ENCODE assay signal across 11 mouse cellular contexts in genomic region chr8:8487706-8488105, GRCm38 (mm10).
DNase-seq lines count a peak whose midpoint lies in the region; ATAC-seq and TF ChIP-seq lines count a peak whose summit lies in the region.
"Had no signal": no experiment of that assay in that cellular context is flagged by ENCODE, and none has a peak within 500 bp of the region (broad histone marks: within the 10 kb centered on the region; RNA-seq: fewer than 3 reads in every experiment).

No protein-coding gene starts in this region.

- H3K4me1 ChIP-seq in lung, postnatal 0 days (ENCODE audit: insufficient read depth, low read depth, low read length) = no peaks in the 10 kb centered on the region; the same call in 1 of the 2 replicates
- no peaks in the 10 kb centered on the region for H3K4me1 ChIP-seq in lung, adult 2 months (ENCODE audit: control insufficient read depth, insufficient read depth, low read length)
- H3K4me1 ChIP-seq in neural tube, embryonic 11.5 days (ENCODE audit: control insufficient read depth, insufficient read depth, low read length) = peaks cover 31% of the 10 kb centered on the region

- H3K27ac ChIP-seq in lung, postnatal 0 days (ENCODE audit: low read length) = no peak overlapping the region
- no peak overlapping the region for H3K27ac ChIP-seq in neural tube, embryonic 11.5 days (ENCODE audit: low read depth, low read length)

- H3K4me2 ChIP-seq in lung, postnatal 0 days (replicated peaks; ENCODE audit: low read depth, low read length) = peak overlapping the region; percentile 17; the same call in 1 of the 2 replicates
- H3K4me2 ChIP-seq in neural tube, embryonic 11.5 days (ENCODE audit: low read depth) = no peak overlapping the region

- no peak overlapping the region for H3K4me3 ChIP-seq in lung, postnatal 0 days (ENCODE audit: low read depth, low read length)
- H3K4me3 ChIP-seq in lung, adult 2 months (replicated peaks; ENCODE audit: extremely low read depth, low read depth, low read length) = no peak overlapping the region
- H3K4me3 ChIP-seq in neural tube, embryonic 11.5 days (ENCODE audit: low read depth, low read length) = no peak overlapping the region

- peak; percentile 82 for ATAC-seq in lung, postnatal 0 days
- peak; percentile 55 for ATAC-seq in neural tube, embryonic 11.5 days (ENCODE audit: insufficient read depth, low FRiP score, low TSS enrichment)
- ATAC-seq in megakaryocyte-erythroid progenitor cell, adult 5-6 weeks (replicated peaks; ENCODE audit: low FRiP score, low TSS enrichment, poor library complexity, severe bottlenecking) = no peak

- TF ChIP-seq POLR2A in lung, adult 2 months (IDR thresholded peaks at IDR 0.05; ENCODE audit: borderline replicate concordance, extremely low read depth, low read depth, low read length) = no peak

- peak; percentile 5; the same call in 1 of the 2 replicates for TF ChIP-seq EP300 in lung, postnatal 0 days (IDR thresholded peaks at IDR 0.05)

- 0 out of 2 replicates have a peak, but pooled peaks cover 3% of the 10 kb centered on the region for H3K27me3 ChIP-seq in lung, postnatal 0 days (replicated peaks; ENCODE audit: insufficient read depth, low read length)
- H3K27me3 ChIP-seq in neural tube, embryonic 11.5 days (ENCODE audit: control insufficient read depth, insufficient read depth, low read length) = no peaks in the 10 kb centered on the region
- H3K27me3 ChIP-seq: CH12.LX had no signal

- H3K9me3 ChIP-seq in lung, postnatal 0 days (ENCODE audit: low read length) = no peaks in the 10 kb centered on the region
- no peaks in the 10 kb centered on the region for H3K9me3 ChIP-seq in neural tube, embryonic 11.5 days (ENCODE audit: control insufficient read depth, low read length)

- WGBS in lung, postnatal 0 days = 41% methylated on average over 5 of the region's 5 CpGs
- 59% methylated on average over 5 of the region's 5 CpGs for WGBS in lung, adult 2 months
- WGBS in neural tube, embryonic 11.5 days = 16% methylated on average over 5 of the region's 5 CpGs

- H3K36me3 ChIP-seq in lung, postnatal 0 days (ENCODE audit: insufficient read depth, low read length) = no peaks in the 10 kb centered on the region
- H3K36me3 ChIP-seq in neural tube, embryonic 11.5 days (ENCODE audit: control insufficient read depth, insufficient read depth, low read length) = no peaks in the 10 kb centered on the region

- H3K9ac ChIP-seq in lung, postnatal 0 days (replicated peaks; ENCODE audit: low read depth) = no peak overlapping the region
- peak overlapping the region; percentile 15; the same call in 1 of the 2 replicates for H3K9ac ChIP-seq in neural tube, embryonic 11.5 days (ENCODE audit: low read length)

- no peak for TF ChIP-seq CTCF in lung, postnatal 0 days (IDR thresholded peaks at IDR 0.05)
- TF ChIP-seq CTCF in lung, adult 2 months (IDR thresholded peaks at IDR 0.05; ENCODE audit: insufficient read depth, low read length) = no peak

- DNase-seq in heart, adult 11 months = peak; percentile 81
- DNase-seq in heart, adult 9 months (ENCODE audit: low spot score in 2 of 2) = no peak
- DNase-seq in lung, postnatal 0 days (ENCODE audit: low spot score) = peak; percentile 70
- DNase-seq in lung, adult 2 months = no peak
- DNase-seq in embryo, embryonic 10.5 days (ENCODE audit: low spot score) = peak; percentile 82
- peak; percentile 64 for DNase-seq in neural tube, embryonic 11.5 days (ENCODE audit: low spot score)
- DNase-seq in frontal cortex, postnatal 14 days (ENCODE audit: low spot score in 2 of 2) = no peak
- DNase-seq: kidney, adult 2 months; thymus, postnatal 4 days had no signal

Comparison
In these comparisons a context has a peak if more than half of its experiments do, and no peak if none do; other contexts are left out.
1. DNase-seq: peak in heart, adult 11 months (single experiment), lung, postnatal 0 days (single experiment), embryo, embryonic 10.5 days (single experiment) and neural tube, embryonic 11.5 days (single experiment); none in heart, adult 9 months (0 of 2), lung, adult 2 months (single experiment) and frontal cortex, postnatal 14 days (0 of 2).